9 mouse cellular contexts compared by ENCODE assay signal in genomic region chr4:62177282-62177681, GRCm38 (mm10). TPM values are rescaled to one million over a fixed set of nuclear protein-coding genes. Genes with fewer than 3 reads are reported as not detected.
DNase-seq lines count a peak whose midpoint lies in the region; ATAC-seq and TF ChIP-seq lines count a peak whose summit lies in the region.
"Had no signal": no experiment of that assay in that cellular context is flagged by ENCODE, and none has a peak within 500 bp of the region (broad histone marks: within the 10 kb centered on the region; RNA-seq: fewer than 3 reads in every experiment).

No protein-coding gene starts in this region.

- TF ChIP-seq POLR2A in bone marrow, adult 2 months (IDR thresholded peaks at IDR 0.05; ENCODE audit: borderline replicate concordance, control insufficient read depth, low read depth, low read length): no peak

- WGBS in hindbrain, embryonic 10.5 days: 45% methylated on average over 5 of the region's 5 CpGs
- 42% methylated on average over 5 of the region's 5 CpGs for WGBS in hindbrain, embryonic 12.5 days
- WGBS in bone marrow, adult 2 months: 39% methylated on average over 5 of the region's 5 CpGs
- WGBS in limb, embryonic 11.5 days: 41% methylated on average over 5 of the region's 5 CpGs
- 46% methylated on average over 5 of the region's 5 CpGs for WGBS in hindbrain, embryonic 16.5 days

- peak; percentile 16 for DNase-seq in hindbrain, embryonic 10.5 days (ENCODE audit: low spot score)
- peak; percentile 5 to 6 for DNase-seq in spleen, postnatal 36 days (ENCODE audit: low spot score in 2 of 2)
- DNase-seq in spleen, postnatal 14 days (ENCODE audit: low spot score in 2 of 2): no peak
- DNase-seq in limb, embryonic 11.5 days (ENCODE audit: low spot score): peak; percentile 33
- no peak for DNase-seq in thymus, postnatal 10 days (ENCODE audit: low spot score in 2 of 2)

- no peaks in the 10 kb centered on the region for H3K36me3 ChIP-seq in hindbrain, embryonic 10.5 days
- H3K36me3 ChIP-seq in hindbrain, embryonic 12.5 days: no peaks in the 10 kb centered on the region
- no peaks in the 10 kb centered on the region for H3K36me3 ChIP-seq in limb, embryonic 11.5 days (ENCODE audit: control insufficient read depth, insufficient read depth, low read length)
- no peaks in the 10 kb centered on the region for H3K36me3 ChIP-seq in hindbrain, embryonic 16.5 days (ENCODE audit: control insufficient read depth, insufficient read depth, low read length)
- H3K36me3 ChIP-seq: embryonic facial prominence, embryonic 15.5 days had no signal

- H3K27me3 ChIP-seq in hindbrain, embryonic 10.5 days (ENCODE audit: insufficient read depth, poor library complexity, severe bottlenecking): no peaks in the 10 kb centered on the region
- H3K27me3 ChIP-seq in hindbrain, embryonic 12.5 days: no peaks in the 10 kb centered on the region
- H3K27me3 ChIP-seq in limb, embryonic 11.5 days (ENCODE audit: control insufficient read depth, insufficient read depth, low read length): no peaks in the 10 kb centered on the region
- H3K27me3 ChIP-seq in hindbrain, embryonic 16.5 days (replicated peaks; ENCODE audit: control insufficient read depth, insufficient read depth, low read length): no peaks in the 10 kb centered on the region
- H3K27me3 ChIP-seq: embryonic facial prominence, embryonic 15.5 days had no signal

- no peaks in the 10 kb centered on the region for H3K9me3 ChIP-seq in hindbrain, embryonic 10.5 days
- H3K9me3 ChIP-seq in hindbrain, embryonic 12.5 days (replicated peaks): no peaks in the 10 kb centered on the region
- no peaks in the 10 kb centered on the region for H3K9me3 ChIP-seq in limb, embryonic 11.5 days (ENCODE audit: control insufficient read depth, low read length)
- H3K9me3 ChIP-seq in hindbrain, embryonic 16.5 days (ENCODE audit: control insufficient read depth, low read length): no peaks in the 10 kb centered on the region
- H3K9me3 ChIP-seq: embryonic facial prominence, embryonic 15.5 days had no signal

- H3K4me3 ChIP-seq in hindbrain, embryonic 10.5 days: no peak overlapping the region
- no peak overlapping the region for H3K4me3 ChIP-seq in hindbrain, embryonic 12.5 days
- no peak overlapping the region for H3K4me3 ChIP-seq in bone marrow, adult 2 months (replicated peaks; ENCODE audit: control insufficient read depth, low read depth, low read length)
- no peak overlapping the region for H3K4me3 ChIP-seq in limb, embryonic 11.5 days (ENCODE audit: low read depth, low read length)
- H3K4me3 ChIP-seq in hindbrain, embryonic 16.5 days (ENCODE audit: low read length): no peak overlapping the region
- H3K4me3 ChIP-seq: embryonic facial prominence, embryonic 15.5 days had no signal

- ATAC-seq in hindbrain, embryonic 12.5 days (ENCODE audit: low FRiP score): no peak
- no peak for ATAC-seq in limb, embryonic 11.5 days (ENCODE audit: insufficient number of reproducible peaks, low FRiP score, low TSS enrichment, low read depth)
- no peak for ATAC-seq in hindbrain, embryonic 16.5 days

- TF ChIP-seq CTCF in bone marrow, adult 2 months (IDR thresholded peaks at IDR 0.05; ENCODE audit: control insufficient read depth, insufficient read depth, low read length): peak; percentile 31; the same call in 1 of the 2 replicates

- H3K9ac ChIP-seq in hindbrain, embryonic 12.5 days: no peak overlapping the region
- H3K9ac ChIP-seq in limb, embryonic 11.5 days (ENCODE audit: low read length): no peak overlapping the region
- no peak overlapping the region for H3K9ac ChIP-seq in hindbrain, embryonic 16.5 days (ENCODE audit: low read depth, low read length)
- H3K9ac ChIP-seq: embryonic facial prominence, embryonic 15.5 days had no signal

- no peak overlapping the region for H3K27ac ChIP-seq in hindbrain, embryonic 10.5 days
- H3K27ac ChIP-seq in hindbrain, embryonic 12.5 days: no peak overlapping the region
- no peak overlapping the region for H3K27ac ChIP-seq in bone marrow, adult 2 months (ENCODE audit: control insufficient read depth, insufficient read depth, low read depth, low read length, poor library complexity)
- H3K27ac ChIP-seq in limb, embryonic 11.5 days (replicated peaks; ENCODE audit: low read depth, low read length): no peak overlapping the region
- no peak overlapping the region for H3K27ac ChIP-seq in hindbrain, embryonic 16.5 days (ENCODE audit: low read depth, low read length)
- H3K27ac ChIP-seq: embryonic facial prominence, embryonic 15.5 days had no signal

- H3K4me1 ChIP-seq in hindbrain, embryonic 10.5 days (replicated peaks): no peaks in the 10 kb centered on the region
- no peaks in the 10 kb centered on the region for H3K4me1 ChIP-seq in hindbrain, embryonic 12.5 days
- H3K4me1 ChIP-seq in bone marrow, adult 2 months (ENCODE audit: control insufficient read depth, insufficient read depth, low read length): no peaks in the 10 kb centered on the region
- no peaks in the 10 kb centered on the region for H3K4me1 ChIP-seq in limb, embryonic 11.5 days (ENCODE audit: control insufficient read depth, insufficient read depth, low read length)
- H3K4me1 ChIP-seq in hindbrain, embryonic 16.5 days (ENCODE audit: control insufficient read depth, insufficient read depth, low read depth, low read length): no peaks in the 10 kb centered on the region
- H3K4me1 ChIP-seq: embryonic facial prominence, embryonic 15.5 days had no signal

- H3K4me2 ChIP-seq in hindbrain, embryonic 12.5 days (replicated peaks): no peak overlapping the region
- H3K4me2 ChIP-seq in limb, embryonic 11.5 days (ENCODE audit: low read depth, severe bottlenecking): no peak overlapping the region
- H3K4me2 ChIP-seq in hindbrain, embryonic 16.5 days (ENCODE audit: low read length): no peak overlapping the region
- H3K4me2 ChIP-seq: embryonic facial prominence, embryonic 15.5 days had no signal

RNA-seq across cellular contexts. Expression of gene Mup21, which starts 26.6 kb away (rescaled TPM):
- polyA plus RNA-seq in hindbrain, embryonic 10.5 days (2016; fragmentation: Nextera tagmentation; extraction: Ambion mirVana): not detected in 2 replicates
- polyA plus RNA-seq in hindbrain, embryonic 12.5 days (2016; fragmentation: Nextera tagmentation; extraction: Ambion mirVana): not detected in 2 replicates
- polyA plus RNA-seq in bone marrow, adult 2 months (2011; ENCODE audit: insufficient read depth, insufficient read length, low replicate concordance, missing spikeins): not detected in 2 replicates
- polyA plus RNA-seq in limb, embryonic 11.5 days (2014; fragmentation: Nextera tagmentation; extraction: Ambion mirVana): not detected in 2 replicates
- polyA plus RNA-seq in hindbrain, embryonic 16.5 days (2015; fragmentation: Nextera tagmentation; extraction: Ambion mirVana): not detected in 2 replicates
- polyA plus RNA-seq: embryonic facial prominence, embryonic 15.5 days had no signal

RNA-seq across cellular contexts. Expression of gene Zfp37, which starts 53.6 kb away (rescaled TPM):
- 19.9 and 20.8 TPM in 2 replicates for polyA plus RNA-seq in hindbrain, embryonic 10.5 days (2016; fragmentation: Nextera tagmentation; extraction: Ambion mirVana)
- polyA plus RNA-seq in hindbrain, embryonic 12.5 days (2016; fragmentation: Nextera tagmentation; extraction: Ambion mirVana): 29.4 and 30.2 TPM in 2 replicates
- 1.00 TPM in 1 of 2 replicates, not detected in the other for polyA plus RNA-seq in bone marrow, adult 2 months (2011; ENCODE audit: insufficient read depth, insufficient read length, low replicate concordance, missing spikeins)
- 24.1 and 24.9 TPM in 2 replicates for polyA plus RNA-seq in limb, embryonic 11.5 days (2014; fragmentation: Nextera tagmentation; extraction: Ambion mirVana)
- polyA plus RNA-seq in hindbrain, embryonic 16.5 days (2015; fragmentation: Nextera tagmentation; extraction: Ambion mirVana): 26.5 and 31.5 TPM in 2 replicates

Comparison
In these comparisons a context has a peak if more than half of its experiments do, and no peak if none do; other contexts are left out.
1. DNase-seq: peak in hindbrain, embryonic 10.5 days (single experiment), spleen, postnatal 36 days (2 of 2) and limb, embryonic 11.5 days (single experiment); none in spleen, postnatal 14 days (0 of 2) and thymus, postnatal 10 days (0 of 2).
2. RNA of gene Zfp37, which starts 53.6 kb away (polyA plus RNA-seq): 29.4 to 30.2 TPM in hindbrain, embryonic 12.5 days, 26.5 to 31.5 TPM in hindbrain, embryonic 16.5 days, 24.1 to 24.9 TPM in limb, embryonic 11.5 days and 19.9 to 20.8 TPM in hindbrain, embryonic 10.5 days; 1.00 TPM in bone marrow, adult 2 months; every median in the first group is over 10 times any median in the second.